Mouse (Mus musculus): Measurements from ENCODE around the gene Zscan10.

Zscan10 gene

GRCm38 (mm10) chr17:23653324-23653723 lies 52.7 kb downstream of the Zscan10 start:
- no peak for DNase-seq (ENCODE audit: low spot score)

- no peak for DNase-seq (ENCODE audit: low spot score)
Observed at GRCm38 (mm10) chr17:23654001-23654400, 53.3 kb downstream of the Zscan10 start.

- no peak for DNase-seq (ENCODE audit: low spot score)
Observed at GRCm38 (mm10) chr17:23654410-23654809, 53.8 kb downstream of the Zscan10 start.

- DNase-seq (ENCODE audit: low spot score) = no peak
Observed at GRCm38 (mm10) chr17:23658450-23658849, 57.8 kb downstream of the Zscan10 start.

- peak; percentile 82 for DNase-seq (ENCODE audit: low spot score)
Observed at GRCm38 (mm10) chr17:23660117-23660875, 59.6 kb downstream of the Zscan10 start, which contains the start of gene Bicdl2. Gene Bicdl2, plus strand, starts transcription at chr17:23660506.
